Mouse (Mus musculus): ENCODE measurements around the gene Agbl1. TPM values are rescaled to one million over a fixed set of nuclear protein-coding genes. Genes with fewer than 3 reads are reported as not detected.

Agbl1 gene
- total and polyA plus RNA-seq, 3 experiments = 0.08 to 0.21 (median 0.11) TPM

DNA sequence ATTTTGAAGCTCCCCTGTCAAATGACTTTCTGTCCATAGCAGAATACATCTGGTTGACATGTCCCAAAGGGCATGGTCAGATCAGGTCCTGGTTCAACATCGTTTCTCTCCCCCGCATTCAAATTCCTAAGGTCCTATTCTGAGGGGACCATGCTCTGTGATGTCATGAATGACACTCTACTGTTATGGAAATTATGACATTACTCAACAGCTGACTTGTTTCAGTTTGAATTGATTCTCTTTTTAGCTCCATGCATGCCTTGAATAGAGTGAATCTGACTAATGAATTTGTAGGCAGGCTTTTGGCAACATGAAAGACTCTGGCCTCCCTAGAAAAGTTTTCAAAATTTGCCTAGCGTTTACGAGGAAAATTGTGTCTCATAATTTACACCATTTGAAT is 141.6 kb downstream of the Agbl1 start:
- H3K27ac ChIP-seq = no peak overlapping the region
- H3K79me2 ChIP-seq (replicated peaks; ENCODE audit: control insufficient read depth, insufficient read depth, low read length) = no peaks in the 10 kb centered on the region
- H3K27me3 ChIP-seq (ENCODE audit: control insufficient read depth, insufficient read depth, low read length) = no peaks in the 10 kb centered on the region
- H3K4me3 ChIP-seq = no peak overlapping the region
- WGBS = 68% methylated on average over 4 of the region's 4 CpGs
- intact Hi-C loops (cut with DNase I) = no loop called here
- no peak for DNase-seq
- TF ChIP-seq CTCF (IDR thresholded peaks at IDR 0.05) = no peak
- no peak for TF ChIP-seq EP300 (IDR thresholded peaks at IDR 0.05; ENCODE audit: insufficient read depth, low read depth, low read length)
- TF ChIP-seq POLR2A (IDR thresholded peaks at IDR 0.05; ENCODE audit: insufficient read depth, low read depth, low read length) = no peak
- H3K4me1 ChIP-seq (ENCODE audit: control insufficient read depth, insufficient read depth, low read length) = no peaks in the 10 kb centered on the region
- no peaks in the 10 kb centered on the region for H3K36me3 ChIP-seq (ENCODE audit: control insufficient read depth, insufficient read depth, low read length)
- no peak overlapping the region for H3K9ac ChIP-seq (ENCODE audit: low read depth, low read length)

DNA sequence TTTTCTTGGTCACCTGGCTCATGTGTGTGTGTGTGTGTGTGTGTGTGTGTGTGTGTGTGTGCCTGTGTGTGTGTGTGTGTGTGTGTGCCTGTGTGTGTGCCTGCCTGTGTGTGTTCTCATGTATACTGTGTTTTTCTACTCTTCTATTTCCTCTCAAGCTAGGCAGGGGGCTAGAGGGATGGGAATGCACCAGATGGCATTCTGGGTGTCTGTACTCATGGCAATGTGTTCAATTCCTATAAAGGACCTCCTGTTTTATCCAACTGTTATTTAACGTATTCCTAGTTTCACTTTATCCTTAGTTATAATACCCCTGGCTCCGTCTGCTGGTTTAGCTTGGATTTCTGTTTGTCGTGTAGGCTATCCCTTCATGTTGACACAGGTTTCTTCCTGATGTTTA is 149.8 kb downstream of the Agbl1 start:
- Histone ChIP-seq H3K27me3 (ENCODE audit: control insufficient read depth, insufficient read depth, low read length) (no peaks in the 10 kb centered on the region), H3K79me2 (replicated peaks; ENCODE audit: control insufficient read depth, insufficient read depth, low read length) (no peaks in the 10 kb centered on the region), H3K4me3 (no peak overlapping the region), H3K9ac (ENCODE audit: low read depth, low read length) (no peak overlapping the region), H3K27ac (no peak overlapping the region), H3K4me1 (ENCODE audit: control insufficient read depth, insufficient read depth, low read length) (no peaks in the 10 kb centered on the region), H3K36me3 (ENCODE audit: control insufficient read depth, insufficient read depth, low read length) (no peaks in the 10 kb centered on the region)
- TF ChIP-seq CTCF (IDR thresholded peaks at IDR 0.05) = no peak
- TF ChIP-seq POLR2A (IDR thresholded peaks at IDR 0.05; ENCODE audit: insufficient read depth, low read depth, low read length) = no peak
- TF ChIP-seq EP300 (IDR thresholded peaks at IDR 0.05; ENCODE audit: insufficient read depth, low read depth, low read length) = no peak
- intact Hi-C loops (cut with DNase I) = no loop called here
- no peak for DNase-seq
- 95% methylated on average over 3 of the region's 3 CpGs for WGBS

DNA sequence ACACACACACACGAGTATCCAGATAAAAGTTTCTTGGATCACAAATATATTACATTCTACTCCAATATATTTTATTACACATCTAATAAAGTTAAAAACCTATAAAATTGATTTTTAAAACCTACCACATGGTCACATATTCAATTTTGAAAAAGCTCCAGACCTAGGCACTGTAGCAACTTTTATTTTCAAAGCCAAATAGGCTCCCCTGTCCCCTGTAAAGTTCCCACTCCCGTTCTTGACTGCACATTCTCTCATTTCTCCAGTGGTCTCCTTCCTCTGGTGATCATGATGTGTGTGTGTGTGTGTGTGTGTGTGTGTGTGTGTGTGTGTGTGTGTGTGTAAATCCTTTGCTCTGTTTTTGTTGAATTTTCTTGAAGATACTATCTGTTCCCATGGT is 152.3 kb downstream of the Agbl1 start:
- Histone ChIP-seq H3K79me2 (replicated peaks; ENCODE audit: control insufficient read depth, insufficient read depth, low read length) (no peaks in the 10 kb centered on the region), H3K36me3 (ENCODE audit: control insufficient read depth, insufficient read depth, low read length) (no peaks in the 10 kb centered on the region), H3K9ac (ENCODE audit: low read depth, low read length) (no peak overlapping the region), H3K27ac (no peak overlapping the region), H3K27me3 (ENCODE audit: control insufficient read depth, insufficient read depth, low read length) (no peaks in the 10 kb centered on the region), H3K4me3 (no peak overlapping the region), H3K4me1 (ENCODE audit: control insufficient read depth, insufficient read depth, low read length) (no peaks in the 10 kb centered on the region)
- TF ChIP-seq POLR2A (IDR thresholded peaks at IDR 0.05; ENCODE audit: insufficient read depth, low read depth, low read length) (no peak), EP300 (IDR thresholded peaks at IDR 0.05; ENCODE audit: insufficient read depth, low read depth, low read length) (no peak), CTCF (IDR thresholded peaks at IDR 0.05) (no peak)
- DNase-seq = no peak
- 59% methylated on average over 2 of the region's 2 CpGs for WGBS
- intact Hi-C loops (cut with DNase I) = no loop called here

DNA sequence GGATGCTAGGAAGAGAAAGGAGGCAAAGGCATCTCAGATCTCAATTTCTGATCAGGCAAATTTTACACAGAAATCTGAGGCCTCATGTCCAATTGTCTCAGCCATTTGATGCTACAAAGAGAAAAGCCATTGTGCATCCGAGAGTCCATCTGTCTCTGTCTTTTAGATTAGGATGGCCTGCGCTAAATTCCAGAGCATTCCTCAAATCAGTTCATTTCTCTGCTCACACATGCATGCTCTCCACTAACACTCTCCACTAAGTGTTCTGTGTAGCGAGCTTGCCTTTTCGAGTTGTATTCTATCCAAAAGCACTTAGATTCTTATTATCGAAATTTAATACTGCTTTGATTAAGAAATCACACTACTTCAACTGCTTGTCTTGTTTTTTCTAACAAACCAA is 159.6 kb downstream of the Agbl1 start:
- H3K4me1 ChIP-seq (ENCODE audit: control insufficient read depth, insufficient read depth, low read length) = no peaks in the 10 kb centered on the region
- H3K27me3 ChIP-seq (ENCODE audit: control insufficient read depth, insufficient read depth, low read length) = no peaks in the 10 kb centered on the region
- 77% methylated on average over 5 of the region's 5 CpGs for WGBS
- H3K79me2 ChIP-seq (replicated peaks; ENCODE audit: control insufficient read depth, insufficient read depth, low read length) = no peaks in the 10 kb centered on the region
- H3K4me3 ChIP-seq = no peak overlapping the region
- H3K9ac ChIP-seq (ENCODE audit: low read depth, low read length) = no peak overlapping the region
- no peak overlapping the region for H3K27ac ChIP-seq
- intact Hi-C loops (cut with DNase I) = no loop called here
- H3K36me3 ChIP-seq (ENCODE audit: control insufficient read depth, insufficient read depth, low read length) = no peaks in the 10 kb centered on the region
- TF ChIP-seq EP300 (IDR thresholded peaks at IDR 0.05; ENCODE audit: insufficient read depth, low read depth, low read length) (no peak), CTCF (IDR thresholded peaks at IDR 0.05) (no peak), POLR2A (IDR thresholded peaks at IDR 0.05; ENCODE audit: insufficient read depth, low read depth, low read length) (no peak)
- no peak for DNase-seq

DNA sequence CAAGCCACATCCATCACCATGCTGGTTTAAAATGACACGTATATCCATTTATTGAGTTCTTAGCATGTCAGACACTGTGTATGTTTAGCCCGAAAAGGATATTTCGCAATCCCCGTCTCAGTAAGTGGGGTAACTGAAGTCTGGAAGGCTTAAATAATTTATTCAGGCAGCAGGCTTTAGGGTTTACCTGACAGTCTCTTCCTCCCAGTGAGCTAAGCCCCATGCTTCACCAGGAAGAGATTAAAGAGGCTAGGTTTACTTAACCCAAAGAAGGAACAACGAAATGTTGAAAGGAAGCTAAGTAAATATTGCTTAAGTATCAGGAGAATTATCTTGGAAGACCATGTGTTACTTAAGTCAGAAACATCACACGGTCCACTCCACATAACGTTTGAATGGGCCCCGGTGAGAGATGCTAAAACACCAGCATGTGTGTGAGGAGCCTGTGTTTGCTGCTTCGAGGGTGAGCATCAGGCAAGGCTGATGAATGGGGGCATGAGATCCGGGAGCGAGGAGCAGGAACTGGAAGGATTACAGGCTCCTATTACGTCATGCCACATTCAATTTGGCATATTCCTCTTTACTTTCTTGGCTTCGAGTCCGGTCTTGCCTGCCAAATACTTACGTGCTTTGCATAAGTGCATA is 162.7 kb downstream of the Agbl1 start:
- no peaks in the 10 kb centered on the region for H3K4me1 ChIP-seq (ENCODE audit: control insufficient read depth, insufficient read depth, low read length)
- no peak overlapping the region for H3K27ac ChIP-seq
- H3K4me3 ChIP-seq = no peak overlapping the region
- no peaks in the 10 kb centered on the region for H3K79me2 ChIP-seq (replicated peaks; ENCODE audit: control insufficient read depth, insufficient read depth, low read length)
- WGBS = 21% methylated on average over 15 of the region's 15 CpGs
- TF ChIP-seq POLR2A (IDR thresholded peaks at IDR 0.05; ENCODE audit: insufficient read depth, low read depth, low read length) (no peak), EP300 (IDR thresholded peaks at IDR 0.05; ENCODE audit: insufficient read depth, low read depth, low read length) (no peak), CTCF (IDR thresholded peaks at IDR 0.05) (no peak)
- H3K36me3 ChIP-seq (ENCODE audit: control insufficient read depth, insufficient read depth, low read length) = no peaks in the 10 kb centered on the region
- DNase-seq = no peak
- H3K27me3 ChIP-seq (ENCODE audit: control insufficient read depth, insufficient read depth, low read length) = no peaks in the 10 kb centered on the region
- H3K9ac ChIP-seq (ENCODE audit: low read depth, low read length) = no peak overlapping the region
- intact Hi-C loops (cut with DNase I) = loop anchor here (5.0 kb wide), 1 partner anchor 1050 kb away; no protein-coding TSS in a partner anchor

DNA sequence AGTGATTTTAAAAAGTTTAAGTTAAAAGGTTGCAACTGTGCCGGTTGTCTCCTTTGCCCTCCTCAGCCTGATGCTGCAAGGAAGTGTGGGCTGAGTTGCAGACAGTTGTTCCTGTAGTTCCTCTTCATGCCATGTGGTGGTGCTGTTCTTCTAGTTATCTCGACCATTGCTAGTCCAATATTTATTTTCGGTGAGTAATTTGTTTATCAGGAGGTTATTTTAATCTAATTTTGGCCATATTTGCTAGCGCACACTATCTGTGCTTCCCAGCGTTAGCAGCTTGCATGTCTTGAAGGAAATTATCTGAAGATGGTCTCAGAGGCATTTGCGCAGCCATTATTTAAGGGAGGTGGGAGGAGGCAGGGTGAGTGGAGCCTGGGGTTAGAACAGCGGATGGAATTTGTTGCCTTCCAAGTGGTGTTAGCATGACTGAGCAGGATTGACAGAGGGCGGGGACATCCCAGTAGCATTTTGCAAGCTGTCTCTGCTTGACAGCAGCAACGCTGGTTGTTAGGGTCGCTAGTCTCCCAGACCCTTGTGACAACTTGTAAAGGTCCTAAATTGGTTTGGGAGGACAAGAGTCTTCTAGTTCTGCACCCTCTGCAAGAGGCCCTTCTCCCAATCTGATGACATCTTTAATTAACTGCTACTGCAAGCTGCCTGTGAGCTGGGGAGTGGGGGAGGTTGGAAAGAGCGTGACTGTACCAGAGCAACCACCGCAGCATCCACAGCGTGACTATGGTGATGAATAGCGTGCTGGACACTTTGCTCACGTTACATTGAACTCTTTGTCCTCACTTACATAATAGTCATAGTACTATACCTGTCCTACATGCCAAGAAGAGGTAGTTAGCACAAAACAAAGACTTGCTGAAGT is 163.5 kb downstream of the Agbl1 start:
- DNase-seq = peak; percentile 43 to 53
- H3K4me1 ChIP-seq (ENCODE audit: control insufficient read depth, insufficient read depth, low read length) = no peaks in the 10 kb centered on the region
- no peak overlapping the region for H3K27ac ChIP-seq
- H3K4me3 ChIP-seq = peak overlapping the region; percentile 16; the same call in 1 of the 2 replicates
- H3K79me2 ChIP-seq (replicated peaks; ENCODE audit: control insufficient read depth, insufficient read depth, low read length) = no peaks in the 10 kb centered on the region
- H3K36me3 ChIP-seq (ENCODE audit: control insufficient read depth, insufficient read depth, low read length) = no peaks in the 10 kb centered on the region
- no peak overlapping the region for H3K9ac ChIP-seq (ENCODE audit: low read depth, low read length)
- no peaks in the 10 kb centered on the region for H3K27me3 ChIP-seq (ENCODE audit: control insufficient read depth, insufficient read depth, low read length)
- intact Hi-C loops (cut with DNase I) = loop anchor here (1.0 to 5.0 kb wide), 2 partner anchors 548 to 1049 kb away; no protein-coding TSS in a partner anchor
- WGBS = 18% methylated on average over 15 of the region's 15 CpGs
- TF ChIP-seq EP300 (IDR thresholded peaks at IDR 0.05; ENCODE audit: insufficient read depth, low read depth, low read length) (no peak), CTCF (IDR thresholded peaks at IDR 0.05) (peak; percentile 90), POLR2A (IDR thresholded peaks at IDR 0.05; ENCODE audit: insufficient read depth, low read depth, low read length) (no peak)
